Mouse (Mus musculus) kidney, adult 11 months (tissue): ENCODE results near the gene Rflnb.
A peak's percentile ranks its signal among the peaks of the same experiment; 100 is the strongest.

Experiments used
- DNase-seq: peaks from one replicate; pipeline ENCODE4 v3.0.0; 2022

Gene Rflnb

GRCm38 (mm10) chr11:75990965-75991835, 36.4 kb downstream of the Rflnb start:
- DNase-seq: no peak

GRCm38 (mm10) chr11:75985948-75986347, 41.6 kb downstream of the Rflnb start:
- no peak for DNase-seq

DNA sequence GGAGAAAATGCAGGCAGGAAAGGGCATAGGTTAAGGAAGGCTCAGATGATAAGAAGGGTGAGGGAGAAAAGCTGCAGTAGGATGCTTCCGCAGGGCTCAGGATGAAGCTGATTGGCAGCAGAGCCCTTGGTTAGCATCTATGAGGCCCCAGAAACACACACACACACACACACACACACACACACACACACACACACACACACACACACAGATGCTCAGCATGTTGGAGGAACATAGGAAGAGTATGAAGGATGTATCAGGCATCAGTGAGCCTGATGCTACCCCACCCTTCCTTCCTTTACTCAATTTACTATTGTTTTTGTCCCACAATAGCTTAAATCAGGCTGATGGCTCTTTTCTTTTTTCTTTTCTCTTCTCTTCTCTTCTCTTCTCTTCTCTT, 43.0 kb downstream of the Rflnb start:
- DNase-seq: no peak

- no peak for DNase-seq
Measured at GRCm38 (mm10) chr11:75983194-75983593, 44.4 kb downstream of the Rflnb start.

DNA sequence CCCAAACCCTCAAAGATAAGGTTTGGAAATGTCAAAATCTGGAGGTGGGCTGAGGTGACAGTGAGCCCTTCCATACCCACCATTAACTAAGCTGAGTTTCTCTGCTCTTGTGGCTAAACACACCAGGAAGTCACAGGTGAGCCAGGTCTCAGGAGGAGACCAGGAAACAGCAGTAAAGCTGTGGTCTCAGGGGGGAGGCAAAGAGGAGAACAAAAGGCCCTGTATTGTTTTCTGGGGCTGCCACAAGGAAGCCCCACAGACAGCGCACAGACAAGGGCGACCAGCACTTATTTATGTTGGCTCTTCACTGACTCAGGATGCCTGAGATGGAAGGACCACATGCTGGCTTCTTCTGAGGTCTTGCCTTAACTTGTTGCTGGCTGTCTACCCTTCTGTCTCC, 47.2 kb downstream of the Rflnb start:
- DNase-seq: no peak

DNA sequence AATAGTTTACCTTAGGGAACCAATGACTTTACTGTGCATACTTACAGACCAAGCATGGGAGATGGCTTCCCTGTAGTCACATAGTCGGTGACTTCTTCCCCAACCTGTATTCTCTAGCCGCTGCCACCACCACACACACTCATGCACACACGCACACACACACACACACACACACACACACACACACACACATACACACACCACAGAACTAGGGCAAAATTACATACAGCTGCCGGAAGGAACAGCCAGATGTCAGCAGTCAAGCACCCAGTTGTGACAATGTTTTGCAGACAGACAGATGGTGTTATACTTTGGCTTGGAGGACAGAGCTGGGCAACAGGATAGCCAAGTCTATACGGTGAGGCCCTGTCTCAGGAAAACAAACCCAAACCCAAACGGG, 49.5 kb downstream of the Rflnb start:
- DNase-seq: no peak

GRCm38 (mm10) chr11:75976748-75977147, 50.8 kb downstream of the Rflnb start:
- peak; percentile 49 for DNase-seq

DNA sequence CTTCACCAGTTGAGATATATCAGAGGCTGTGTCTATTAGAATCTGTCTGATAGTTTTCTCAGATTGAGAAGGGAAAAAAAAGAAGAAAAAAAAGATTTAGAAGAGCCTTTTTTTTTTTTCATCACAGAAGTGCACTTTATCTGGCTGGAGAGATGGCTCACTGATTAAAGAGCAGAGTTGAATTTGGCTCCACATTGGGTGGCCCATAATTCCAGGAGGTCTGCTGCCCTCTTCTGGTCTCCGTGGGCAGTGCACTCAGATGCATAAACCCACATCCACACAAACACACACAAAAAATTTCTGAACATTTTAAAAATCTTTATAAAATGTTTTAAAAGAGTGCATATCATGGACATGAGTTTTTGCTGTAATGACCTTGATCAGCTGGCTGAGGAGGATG, 53.6 kb downstream of the Rflnb start:
- DNase-seq: no peak

- DNase-seq: no peak
Measured at GRCm38 (mm10) chr11:75972916-75973567, 54.5 kb downstream of the Rflnb start.

GRCm38 (mm10) chr11:75972188-75972587, 55.4 kb downstream of the Rflnb start:
- no peak for DNase-seq

GRCm38 (mm10) chr11:75970629-75971028, 57.0 kb downstream of the Rflnb start:
- DNase-seq: no peak
